Comparison of ENCODE assay signal across 9 mouse cellular contexts in the genomic region with DNA sequence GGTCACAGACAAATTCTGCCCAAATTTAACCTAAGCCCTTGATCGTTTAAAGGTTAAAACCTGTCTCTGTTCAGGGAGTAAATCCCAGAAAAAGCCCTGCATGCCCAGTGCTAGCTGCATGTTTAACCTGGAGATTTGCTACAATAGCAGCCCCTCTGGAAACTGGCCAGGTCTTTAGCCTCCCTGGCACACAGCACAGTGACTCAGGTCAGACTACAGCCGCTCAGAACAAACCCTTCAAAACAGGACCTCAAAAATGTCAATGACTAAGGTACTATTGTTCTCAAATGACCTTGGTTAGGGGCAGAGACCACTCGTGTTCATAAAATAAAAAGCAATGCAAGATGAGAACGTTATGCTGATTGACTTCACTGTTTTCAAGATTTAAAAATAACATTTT.
A peak's percentile ranks its signal among the peaks of the same experiment; 100 is the strongest.
DNase-seq lines count a peak whose midpoint lies in the region; TF ChIP-seq lines count a peak whose summit lies in the region.
"Had no signal": no experiment of that assay in that cellular context is flagged by ENCODE, and none has a peak within 500 bp of the region (broad histone marks: within the 10 kb centered on the region; RNA-seq: fewer than 3 reads in every experiment).

No protein-coding gene starts in this region.

- H3K4me3 ChIP-seq in gastrocnemius, adult 2 months = no peak overlapping the region
- H3K4me3 ChIP-seq: limb, embryonic 12.5 days had no signal

- no peak for TF ChIP-seq CTCF in gastrocnemius, adult 2 months (IDR thresholded peaks at IDR 0.05)

- intact Hi-C loops in gastrocnemius, adult 2 months (cut with DNase I) = no loop called here

- peak overlapping the region; percentile 70 for H3K27ac ChIP-seq in gastrocnemius, adult 2 months
- H3K27ac ChIP-seq: limb, embryonic 12.5 days had no signal

- DNase-seq in gastrocnemius, adult 2 months = peak; percentile 24
- no peak for DNase-seq in gastrocnemius, adult 18-20 months (ENCODE audit: low spot score)
- DNase-seq in gastrocnemius, postnatal 25 days = peak; percentile 22
- peak; percentile 24 to 27 for DNase-seq in kidney, adult 8-10 months
- DNase-seq in skeletal muscle tissue, adult 2 months (ENCODE audit: low read depth, low spot score) = peak; percentile 16
- DNase-seq in frontal cortex, postnatal 14 days (ENCODE audit: low spot score in 2 of 2) = no peak
- no peak for DNase-seq in embryo, embryonic 9.5 days (ENCODE audit: extremely low spot score)
- no peak for DNase-seq in thymus, adult 18-20 months

Comparison
In these comparisons a context has a peak if more than half of its experiments do, and no peak if none do; other contexts are left out.
1. DNase-seq: peak in gastrocnemius, adult 2 months (single experiment), gastrocnemius, postnatal 25 days (single experiment), kidney, adult 8-10 months (2 of 2) and skeletal muscle tissue, adult 2 months (single experiment); none in gastrocnemius, adult 18-20 months (single experiment), frontal cortex, postnatal 14 days (0 of 2), embryo, embryonic 9.5 days (single experiment) and thymus, adult 18-20 months (0 of 2).